Mouse (Mus musculus): ENCODE measurements around the gene Zranb1. TPM values are rescaled to one million over a fixed set of nuclear protein-coding genes. Genes with fewer than 3 reads are reported as not detected.
A peak's percentile ranks its signal among the peaks of the same experiment; 100 is the strongest.

Zranb1 gene
- total RNA-seq, 2 experiments from 2014 or later: 34.4 to 38.1 TPM

- DNase-seq (ENCODE audit: low spot score in 2 of 2): no peak
Measured at GRCm38 (mm10) chr7:132998639-132999038, 67.7 kb downstream of the Zranb1 start.

DNA sequence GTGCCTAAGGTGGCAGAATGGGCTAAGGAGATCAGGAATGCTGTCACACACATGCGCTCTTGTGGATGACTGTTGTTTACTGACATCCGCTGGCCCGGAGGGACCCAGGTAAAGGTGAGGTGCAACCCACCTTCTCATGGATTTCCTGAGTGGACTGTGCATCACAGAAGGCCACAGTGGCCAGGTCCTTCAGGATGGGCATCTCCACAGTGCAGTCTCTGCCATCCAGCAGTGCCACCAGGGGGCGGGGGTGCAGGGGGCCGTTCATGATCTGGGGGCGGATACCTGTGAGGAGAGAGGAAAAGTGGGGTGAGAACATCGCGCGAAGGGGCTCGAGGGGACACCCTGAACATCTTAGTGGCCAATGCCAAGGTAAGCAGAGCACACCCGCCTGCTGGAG lies 68.1 kb downstream of the Zranb1 start:
- DNase-seq (ENCODE audit: low spot score in 2 of 2): no peak

DNA sequence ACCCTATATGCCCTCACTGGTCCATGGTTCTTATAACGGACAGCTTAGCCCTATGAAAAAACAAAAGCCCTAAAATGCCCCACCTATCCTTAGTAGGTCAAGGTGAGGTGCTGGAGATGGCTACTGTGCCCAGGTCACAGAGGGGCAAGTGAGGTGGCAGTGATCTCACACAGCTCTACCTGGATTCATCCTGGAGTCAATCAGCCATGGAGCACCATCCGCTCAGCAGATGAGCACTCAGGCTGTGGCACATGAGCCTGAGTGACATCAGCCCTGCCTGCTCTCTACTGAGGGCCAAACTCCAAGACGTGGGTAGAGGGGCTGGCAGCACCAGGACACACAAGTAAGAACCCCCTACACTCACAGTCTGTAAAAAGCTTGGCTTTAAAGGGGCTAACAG lies 70.4 kb downstream of the Zranb1 start:
- DNase-seq (ENCODE audit: low spot score in 2 of 2): no peak

DNA sequence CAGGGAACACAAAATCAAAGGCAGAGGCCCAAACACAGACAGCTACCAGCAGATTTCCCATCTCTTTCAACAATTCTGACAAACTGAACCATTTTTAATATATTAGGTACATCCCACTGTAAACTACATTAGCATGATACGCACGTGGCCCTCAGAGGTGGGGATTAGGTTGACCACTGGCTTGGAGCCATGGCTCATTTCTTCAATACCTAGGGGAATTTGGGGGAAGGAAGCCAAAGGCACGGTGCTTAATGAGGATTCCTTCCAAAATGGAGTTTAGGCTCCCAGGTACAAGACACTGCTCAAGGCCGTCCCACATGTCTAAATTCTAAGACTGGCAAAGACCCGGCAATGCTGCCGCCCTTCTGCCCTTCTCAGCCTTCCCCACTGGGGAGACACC lies 71.3 kb downstream of the Zranb1 start:
- DNase-seq (ENCODE audit: low spot score in 2 of 2): no peak

DNA sequence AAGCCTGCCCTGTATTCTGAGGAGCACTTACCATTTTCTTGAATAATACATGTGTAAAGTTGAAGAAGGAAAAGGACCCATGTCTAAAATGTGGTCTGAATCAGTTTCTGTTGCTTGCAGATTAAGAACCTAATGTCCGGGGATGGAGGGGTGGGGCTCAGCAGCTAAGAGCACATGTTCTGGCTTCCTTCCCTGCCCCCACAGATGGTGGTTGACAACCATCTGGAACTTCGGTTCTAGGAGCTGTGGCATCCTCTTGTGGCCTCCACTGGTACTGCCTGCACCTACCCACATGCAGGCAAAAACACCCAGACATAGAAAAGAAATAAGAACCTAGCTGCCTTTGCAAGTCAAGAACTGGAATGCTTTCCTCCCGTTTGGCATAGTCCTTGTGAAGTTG lies 72.5 kb downstream of the Zranb1 start:
- peak; percentile 88 to 92 for DNase-seq (ENCODE audit: low spot score in 2 of 2)

DNA sequence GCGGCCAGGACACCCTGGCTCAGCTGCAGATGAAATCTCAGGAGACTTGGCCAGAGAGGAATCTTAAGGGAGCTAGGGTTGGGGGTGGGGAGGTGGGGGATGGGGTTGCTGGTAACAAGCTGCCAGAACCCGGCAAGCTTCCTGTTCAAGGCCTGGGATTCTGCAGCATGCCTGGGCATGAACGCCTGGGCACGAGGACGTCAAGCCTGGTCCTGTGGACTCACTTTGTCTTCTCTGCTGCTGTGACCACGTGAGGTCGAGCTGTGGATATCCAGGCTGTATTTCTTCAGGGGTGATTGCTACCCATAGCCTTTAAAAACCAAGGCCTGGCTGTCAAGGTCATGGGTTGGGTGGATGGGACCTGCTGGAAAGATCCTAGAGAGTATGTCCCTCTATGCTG lies 74.8 kb downstream of the Zranb1 start:
- no peak for DNase-seq (ENCODE audit: low spot score in 2 of 2)

DNA sequence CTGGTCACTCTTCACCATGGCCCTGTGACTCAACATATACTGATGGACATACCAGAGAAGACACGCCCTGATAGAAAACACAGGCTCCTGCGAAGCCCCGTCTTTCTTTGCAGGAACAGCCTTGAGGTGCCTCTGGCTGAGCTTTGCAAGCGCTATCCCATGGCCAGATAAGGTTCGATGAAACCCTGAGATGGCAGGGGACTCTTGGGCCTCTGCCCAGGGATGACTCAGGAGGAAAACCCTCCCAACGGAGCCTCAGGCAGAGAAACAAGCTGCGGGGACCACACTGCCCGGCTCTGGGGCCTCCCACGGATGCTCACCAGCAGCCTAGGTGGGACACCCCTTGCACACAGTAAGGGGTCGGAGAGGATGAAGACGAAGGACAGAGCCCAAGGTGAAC lies 76.4 kb downstream of the Zranb1 start:
- no peak for DNase-seq (ENCODE audit: low spot score in 2 of 2)

GRCm38 (mm10) chr7:133008663-133009062 lies 77.7 kb downstream of the Zranb1 start:
- no peak for DNase-seq (ENCODE audit: low spot score in 2 of 2)

DNA sequence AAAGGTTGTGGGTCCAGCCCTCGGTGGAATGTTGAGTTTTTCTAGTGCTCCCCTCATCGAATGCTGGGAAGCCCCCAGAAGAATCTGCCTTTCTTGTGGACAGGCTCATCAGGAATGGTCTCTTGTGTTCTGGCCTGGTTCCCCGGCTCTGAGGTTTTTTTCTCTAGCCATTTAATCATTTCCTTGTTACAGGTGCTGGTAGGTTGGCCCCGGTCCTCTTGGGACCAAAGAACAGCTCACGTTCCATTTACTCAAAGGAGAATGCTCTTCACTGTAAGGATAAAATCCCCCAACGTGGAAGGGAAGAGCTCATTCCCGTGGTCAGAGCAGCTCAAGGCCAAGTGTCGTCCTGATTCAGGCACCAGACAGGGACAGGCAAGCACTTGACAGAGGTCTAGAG lies 78.7 kb downstream of the Zranb1 start:
- no peak for DNase-seq (ENCODE audit: low spot score in 2 of 2)

GRCm38 (mm10) chr7:133010477-133010876 lies 79.5 kb downstream of the Zranb1 start:
- no peak for DNase-seq (ENCODE audit: low spot score in 2 of 2)

DNA sequence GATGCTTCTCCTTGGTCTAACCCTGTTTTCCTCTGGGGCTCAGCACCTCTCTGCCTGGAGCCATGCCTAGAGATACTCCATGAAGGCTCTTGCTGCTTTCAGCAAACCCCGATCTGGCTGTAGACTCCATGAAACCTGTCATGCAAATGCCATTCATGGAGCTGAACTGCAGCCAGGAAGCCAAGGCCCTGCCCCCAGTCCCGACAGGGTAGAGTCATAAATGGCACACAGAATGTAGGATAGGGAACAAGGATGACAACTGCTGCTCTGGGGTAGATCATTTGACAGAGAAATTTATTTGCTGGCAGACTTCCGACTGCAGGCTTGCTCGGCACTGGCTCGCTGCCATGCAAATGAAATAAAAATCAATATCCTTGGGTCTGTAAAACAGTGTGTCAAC lies 80.2 kb downstream of the Zranb1 start:
- DNase-seq (ENCODE audit: low spot score in 2 of 2): peak; percentile 68 to 77

GRCm38 (mm10) chr7:133011611-133012010 lies 80.7 kb downstream of the Zranb1 start:
- no peak for DNase-seq (ENCODE audit: low spot score in 2 of 2)

- no peak for DNase-seq (ENCODE audit: low spot score in 2 of 2)
Measured at GRCm38 (mm10) chr7:133012637-133013366, 81.9 kb downstream of the Zranb1 start.

DNA sequence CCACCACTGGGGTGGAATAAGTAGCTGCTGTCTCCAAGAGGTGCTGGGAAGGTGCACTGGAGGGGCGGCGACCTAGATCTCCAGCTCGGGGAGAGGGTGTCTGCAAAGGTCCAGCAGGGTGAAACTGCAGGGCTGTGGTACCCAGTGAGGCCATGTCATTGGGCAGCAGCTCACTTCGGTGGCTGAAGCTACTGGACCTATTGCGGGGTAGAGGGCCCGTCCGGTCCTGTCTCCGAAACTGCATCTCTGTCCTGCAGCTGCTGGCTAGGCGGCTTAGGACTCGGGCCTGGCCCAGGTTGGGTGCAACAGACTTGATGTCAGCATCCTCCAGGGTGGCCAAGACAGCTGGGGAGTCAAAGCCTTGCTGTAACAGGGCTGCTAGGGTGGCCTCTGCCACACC lies 83.0 kb downstream of the Zranb1 start:
- no peak for DNase-seq (ENCODE audit: low spot score in 2 of 2)

- no peak for DNase-seq (ENCODE audit: low spot score in 2 of 2)
Measured at GRCm38 (mm10) chr7:133014631-133015030, 83.7 kb downstream of the Zranb1 start.

- DNase-seq (ENCODE audit: low spot score in 2 of 2): no peak
Measured at GRCm38 (mm10) chr7:133015416-133016070, 84.6 kb downstream of the Zranb1 start.

GRCm38 (mm10) chr7:133018961-133019360 lies 88.0 kb downstream of the Zranb1 start:
- no peak for DNase-seq (ENCODE audit: low spot score in 2 of 2)

DNA sequence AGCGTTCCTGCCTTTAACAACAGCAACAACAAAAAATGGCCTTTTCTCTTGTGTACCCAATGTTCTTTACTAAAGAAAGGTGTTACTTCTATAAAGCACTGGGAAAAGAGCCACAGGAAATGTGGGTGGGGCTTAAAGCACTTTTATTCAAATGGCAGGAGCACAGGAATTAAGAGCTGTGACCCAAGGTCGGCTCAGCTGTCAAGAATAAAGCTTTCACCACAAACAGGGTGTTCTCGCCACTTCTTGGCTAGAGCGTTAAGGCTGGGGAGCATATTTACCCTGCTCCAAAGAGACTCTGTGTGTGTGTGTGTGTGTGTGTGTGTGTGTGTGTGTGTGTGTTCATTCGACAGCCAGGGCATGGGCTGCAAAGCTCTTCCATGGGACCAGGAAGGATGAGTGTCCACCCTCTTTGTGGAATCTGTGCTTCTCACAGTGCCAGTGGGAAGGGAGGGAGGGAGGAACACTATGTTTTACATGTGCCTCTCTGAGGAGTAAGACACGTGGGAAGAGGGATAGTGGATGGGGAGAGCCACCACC lies 88.6 kb downstream of the Zranb1 start:
- no peak for DNase-seq (ENCODE audit: low spot score in 2 of 2)

DNA sequence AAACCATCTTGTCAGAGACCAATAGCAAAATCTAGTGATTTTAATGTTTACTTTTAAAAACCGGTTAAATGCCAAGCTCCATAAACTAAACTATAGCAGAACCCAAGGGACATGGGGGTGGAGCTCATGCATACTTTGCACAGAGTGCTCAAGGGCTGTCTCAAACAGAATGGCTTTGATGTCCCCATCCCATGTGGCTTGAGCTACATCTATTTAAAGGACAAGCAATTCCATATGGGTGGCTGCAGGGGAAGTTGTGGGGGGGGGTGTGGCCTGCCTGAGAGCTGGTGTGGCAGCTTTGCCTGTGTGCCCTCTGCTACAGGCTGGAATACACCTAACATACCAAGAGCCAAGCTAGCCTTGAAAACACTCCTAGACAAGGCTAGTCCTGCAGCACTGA lies 93.8 kb downstream of the Zranb1 start:
- DNase-seq (ENCODE audit: low spot score in 2 of 2): no peak

GRCm38 (mm10) chr7:133027930-133028329 lies 97.0 kb downstream of the Zranb1 start:
- no peak for DNase-seq (ENCODE audit: low spot score in 2 of 2)

DNA sequence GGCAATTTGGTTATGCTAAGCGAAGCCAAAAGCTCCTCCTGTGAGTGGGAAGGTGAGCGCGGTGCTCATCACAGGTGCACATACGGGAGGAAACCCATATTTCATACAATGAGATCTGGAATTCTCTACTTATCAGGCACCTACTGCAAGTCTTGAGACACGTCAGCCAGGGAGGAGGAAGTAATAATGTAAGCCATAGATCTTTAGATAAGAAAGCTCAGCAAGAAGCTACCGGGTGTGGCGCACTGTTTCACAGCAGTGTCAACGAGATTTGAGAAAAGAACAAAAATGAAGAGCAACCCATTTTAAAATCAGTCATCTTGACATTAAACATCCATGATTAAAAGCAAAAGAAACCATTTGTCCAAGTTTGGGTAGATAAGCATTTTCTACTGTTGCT lies 98.1 kb downstream of the Zranb1 start:
- no peak for DNase-seq (ENCODE audit: low spot score in 2 of 2)

- no peak for DNase-seq (ENCODE audit: low spot score in 2 of 2)
Measured at GRCm38 (mm10) chr7:133029496-133030047, 98.6 kb downstream of the Zranb1 start.
